Mouse (Mus musculus): ENCODE results near the gene Frem1. TPM values are rescaled to one million over a fixed set of nuclear protein-coding genes. Genes with fewer than 3 reads are reported as not detected.

The Frem1 gene
- polyA plus RNA-seq, 1 experiment: 0.19 TPM

- WGBS: 94% methylated on average over 1 of the region's 1 CpGs
- Histone ChIP-seq H3K27ac (ENCODE audit: control insufficient read depth, insufficient read depth, low read length) (no peak overlapping the region), H3K36me3 (ENCODE audit: control insufficient read depth, insufficient read depth, low read length) (no peaks in the 10 kb centered on the region), H3K27me3 (ENCODE audit: control insufficient read depth, insufficient read depth, low read length) (no peaks in the 10 kb centered on the region), H3K4me1 (replicated peaks; ENCODE audit: control insufficient read depth, insufficient read depth, low read length) (no peaks in the 10 kb centered on the region), H3K4me3 (ENCODE audit: control insufficient read depth, insufficient read depth, low read length) (no peak overlapping the region)
- DNase-seq: no peak
- TF ChIP-seq POLR2A (IDR thresholded peaks at IDR 0.05; ENCODE audit: control insufficient read depth, extremely low read depth, insufficient read depth, low read length, poor library complexity) (no peak), CTCF (IDR thresholded peaks at IDR 0.05; ENCODE audit: borderline replicate concordance, control insufficient read depth, extremely low read depth, insufficient read depth, low read length, poor library complexity) (no peak)
These were observed 19.4 kb downstream of the Frem1 start for GRCm38 (mm10) chr4:83032780-83033179.

GRCm38 (mm10) chr4:83031591-83031990 is 20.5 kb downstream of the Frem1 start:
- no peak for DNase-seq
- Histone ChIP-seq H3K4me3 (ENCODE audit: control insufficient read depth, insufficient read depth, low read length) (no peak overlapping the region), H3K27ac (ENCODE audit: control insufficient read depth, insufficient read depth, low read length) (no peak overlapping the region), H3K36me3 (ENCODE audit: control insufficient read depth, insufficient read depth, low read length) (no peaks in the 10 kb centered on the region), H3K27me3 (ENCODE audit: control insufficient read depth, insufficient read depth, low read length) (no peaks in the 10 kb centered on the region), H3K4me1 (replicated peaks; ENCODE audit: control insufficient read depth, insufficient read depth, low read length) (no peaks in the 10 kb centered on the region)
- WGBS: 94% methylated on average over 3 of the region's 3 CpGs
- TF ChIP-seq POLR2A (IDR thresholded peaks at IDR 0.05; ENCODE audit: control insufficient read depth, extremely low read depth, insufficient read depth, low read length, poor library complexity) (no peak), CTCF (IDR thresholded peaks at IDR 0.05; ENCODE audit: borderline replicate concordance, control insufficient read depth, extremely low read depth, insufficient read depth, low read length, poor library complexity) (no peak)

GRCm38 (mm10) chr4:83030097-83030496 is 22.0 kb downstream of the Frem1 start:
- Histone ChIP-seq H3K36me3 (ENCODE audit: control insufficient read depth, insufficient read depth, low read length) (no peaks in the 10 kb centered on the region), H3K4me1 (replicated peaks; ENCODE audit: control insufficient read depth, insufficient read depth, low read length) (no peaks in the 10 kb centered on the region), H3K27me3 (ENCODE audit: control insufficient read depth, insufficient read depth, low read length) (no peaks in the 10 kb centered on the region), H3K4me3 (ENCODE audit: control insufficient read depth, insufficient read depth, low read length) (no peak overlapping the region), H3K27ac (ENCODE audit: control insufficient read depth, insufficient read depth, low read length) (no peak overlapping the region)
- no peak for DNase-seq
- TF ChIP-seq CTCF (IDR thresholded peaks at IDR 0.05; ENCODE audit: borderline replicate concordance, control insufficient read depth, extremely low read depth, insufficient read depth, low read length, poor library complexity): no peak
- TF ChIP-seq POLR2A (IDR thresholded peaks at IDR 0.05; ENCODE audit: control insufficient read depth, extremely low read depth, insufficient read depth, low read length, poor library complexity): no peak
- 90% methylated on average over 6 of the region's 6 CpGs for WGBS

GRCm38 (mm10) chr4:83020759-83021555 is 31.2 kb downstream of the Frem1 start:
- H3K4me1 ChIP-seq (replicated peaks; ENCODE audit: control insufficient read depth, insufficient read depth, low read length): no peaks in the 10 kb centered on the region
- DNase-seq: no peak
- WGBS: 87% methylated on average over 15 of the region's 15 CpGs
- no peaks in the 10 kb centered on the region for H3K27me3 ChIP-seq (ENCODE audit: control insufficient read depth, insufficient read depth, low read length)
- TF ChIP-seq POLR2A (IDR thresholded peaks at IDR 0.05; ENCODE audit: control insufficient read depth, extremely low read depth, insufficient read depth, low read length, poor library complexity) (no peak), CTCF (IDR thresholded peaks at IDR 0.05; ENCODE audit: borderline replicate concordance, control insufficient read depth, extremely low read depth, insufficient read depth, low read length, poor library complexity) (no peak)
- no peaks in the 10 kb centered on the region for H3K36me3 ChIP-seq (ENCODE audit: control insufficient read depth, insufficient read depth, low read length)
- no peak overlapping the region for H3K4me3 ChIP-seq (ENCODE audit: control insufficient read depth, insufficient read depth, low read length)
- no peak overlapping the region for H3K27ac ChIP-seq (ENCODE audit: control insufficient read depth, insufficient read depth, low read length)

GRCm38 (mm10) chr4:83018111-83019105 is 33.7 kb downstream of the Frem1 start:
- no peak overlapping the region for H3K27ac ChIP-seq (ENCODE audit: control insufficient read depth, insufficient read depth, low read length)
- DNase-seq: no peak
- no peaks in the 10 kb centered on the region for H3K36me3 ChIP-seq (ENCODE audit: control insufficient read depth, insufficient read depth, low read length)
- H3K27me3 ChIP-seq (ENCODE audit: control insufficient read depth, insufficient read depth, low read length): no peaks in the 10 kb centered on the region
- TF ChIP-seq CTCF (IDR thresholded peaks at IDR 0.05; ENCODE audit: borderline replicate concordance, control insufficient read depth, extremely low read depth, insufficient read depth, low read length, poor library complexity) (no peak), POLR2A (IDR thresholded peaks at IDR 0.05; ENCODE audit: control insufficient read depth, extremely low read depth, insufficient read depth, low read length, poor library complexity) (no peak)
- WGBS: 89% methylated on average over 8 of the region's 8 CpGs
- H3K4me1 ChIP-seq (replicated peaks; ENCODE audit: control insufficient read depth, insufficient read depth, low read length): no peaks in the 10 kb centered on the region
- H3K4me3 ChIP-seq (ENCODE audit: control insufficient read depth, insufficient read depth, low read length): no peak overlapping the region

GRCm38 (mm10) chr4:83014538-83014937 is 37.6 kb downstream of the Frem1 start:
- H3K4me3 ChIP-seq (ENCODE audit: control insufficient read depth, insufficient read depth, low read length): no peak overlapping the region
- H3K36me3 ChIP-seq (ENCODE audit: control insufficient read depth, insufficient read depth, low read length): no peaks in the 10 kb centered on the region
- no peak for TF ChIP-seq POLR2A (IDR thresholded peaks at IDR 0.05; ENCODE audit: control insufficient read depth, extremely low read depth, insufficient read depth, low read length, poor library complexity)
- TF ChIP-seq CTCF (IDR thresholded peaks at IDR 0.05; ENCODE audit: borderline replicate concordance, control insufficient read depth, extremely low read depth, insufficient read depth, low read length, poor library complexity): no peak
- no peak overlapping the region for H3K27ac ChIP-seq (ENCODE audit: control insufficient read depth, insufficient read depth, low read length)
- H3K27me3 ChIP-seq (ENCODE audit: control insufficient read depth, insufficient read depth, low read length): no peaks in the 10 kb centered on the region
- no peak for DNase-seq
- no peaks in the 10 kb centered on the region for H3K4me1 ChIP-seq (replicated peaks; ENCODE audit: control insufficient read depth, insufficient read depth, low read length)
- WGBS: 79% methylated on average over 2 of the region's 2 CpGs
